Mouse (Mus musculus) forebrain, embryonic 10.5 days (tissue): ENCODE measurements at regions not wholly inside any gene's neighbourhood (a gene's known extent, or its start where the extent isn't known, plus 50 kb on each side); places are given as distances from the start of the nearest gene placed in this dataset.

Experiments
- DNase-seq: peaks from one replicate; pipeline ENCODE4 v3.0.0-alpha.2; 2017; ENCODE audit warnings: low spot score; ENCODE audit errors: extremely low spot score
- H3K27ac ChIP-seq: fragments of 300-500 bp; sonication (generic); 2 replicates; pipeline ENCODE4 v1.5.1; 2016; ENCODE audit warnings: mild to moderate bottlenecking
- H3K27me3 ChIP-seq: fragments of 300-500 bp; sonication (generic); 2 replicates; pipeline ENCODE4 v1.6.1; 2016; ENCODE audit warnings: mild to moderate bottlenecking; ENCODE audit not compliant: poor library complexity, severe bottlenecking
- H3K36me3 ChIP-seq: fragments of 300-500 bp; sonication (generic); replicated peaks from 2 replicates; pipeline ENCODE4 v1.6.1; 2016; ENCODE audit warnings: mild to moderate bottlenecking, moderate library complexity
- H3K4me1 ChIP-seq: fragments of 300-500 bp; sonication (generic); 2 replicates; pipeline ENCODE4 v1.6.1; 2016
- H3K4me3 ChIP-seq: fragments of 300-500 bp; sonication (generic); 2 replicates; pipeline ENCODE4 v1.5.1; 2016; ENCODE audit warnings: mild to moderate bottlenecking, moderate library complexity
- H3K9me3 ChIP-seq: fragments of 300-500 bp; sonication (generic); 2 replicates; pipeline ENCODE4 v1.6.1; 2016; ENCODE audit warnings: mild to moderate bottlenecking, moderate library complexity
- WGBS: fragments of 180-500 bp; shearing (Covaris S2); methylation state at CpG from one replicate; pipeline ENCODE4 v1.1.7; 2016; 5-methylcytosine and 5-hydroxymethylcytosine counted together

- no peak overlapping the region for H3K27ac ChIP-seq
- no peak for DNase-seq
- H3K36me3 ChIP-seq, result 0 out of 2 replicates have a peak, but pooled peaks cover 2% of the 10 kb centered on the region
- no peaks in the 10 kb centered on the region for H3K27me3 ChIP-seq
- WGBS, result 74% methylated on average over 3 of the region's 3 CpGs
- no peaks in the 10 kb centered on the region for H3K9me3 ChIP-seq
- no peaks in the 10 kb centered on the region; the same call in 1 of the 2 replicates for H3K4me1 ChIP-seq
- no peak overlapping the region for H3K4me3 ChIP-seq
Observed at GRCm38 (mm10) chrX:19235449-19235848, 245.7 kb downstream of the Tex13c3 start.

DNA sequence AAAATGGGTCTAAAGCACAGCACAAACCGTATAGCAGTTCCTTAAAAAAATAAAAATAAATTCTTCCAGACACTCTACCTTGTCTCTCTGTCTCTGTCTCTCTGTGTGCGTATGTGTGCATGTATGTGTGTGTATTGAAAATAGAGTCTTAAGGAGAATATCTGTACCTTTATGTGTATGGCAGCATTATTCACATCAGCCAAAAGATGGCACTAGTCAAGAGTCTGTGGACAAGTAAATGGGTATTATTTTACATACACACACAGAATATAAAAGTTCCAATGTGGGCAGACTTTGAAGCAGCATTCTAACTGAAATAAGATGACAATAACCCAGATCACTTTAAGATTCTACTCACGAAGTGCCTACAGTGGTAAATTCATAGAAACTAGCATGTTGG, 249.3 kb downstream of the Tex13c3 start:
- no peak overlapping the region for H3K27ac ChIP-seq
- no peaks in the 10 kb centered on the region for H3K4me1 ChIP-seq
- H3K4me3 ChIP-seq, result no peak overlapping the region
- 0 out of 2 replicates have a peak, but pooled peaks cover 2% of the 10 kb centered on the region for H3K36me3 ChIP-seq
- no peaks in the 10 kb centered on the region for H3K27me3 ChIP-seq
- no peaks in the 10 kb centered on the region for H3K9me3 ChIP-seq
- DNase-seq, result no peak
- WGBS, result 85% methylated on average over 3 of the region's 3 CpGs

- Histone ChIP-seq H3K36me3 (no peaks in the 10 kb centered on the region), H3K27ac (no peak overlapping the region), H3K4me1 (no peaks in the 10 kb centered on the region), H3K9me3 (no peaks in the 10 kb centered on the region), H3K27me3 (no peaks in the 10 kb centered on the region), H3K4me3 (no peak overlapping the region)
- DNase-seq, result no peak
Observed at GRCm38 (mm10) chrX:19223336-19223735, 257.8 kb downstream of the Tex13c3 start.

- Histone ChIP-seq H3K27me3 (no peaks in the 10 kb centered on the region), H3K9me3 (no peaks in the 10 kb centered on the region), H3K27ac (no peak overlapping the region), H3K4me3 (no peak overlapping the region), H3K36me3 (no peaks in the 10 kb centered on the region), H3K4me1 (no peaks in the 10 kb centered on the region)
- WGBS, result 88% methylated on average over 1 of the region's 1 CpGs
- DNase-seq, result no peak
Observed at GRCm38 (mm10) chrX:19220785-19221496, 260.2 kb downstream of the Tex13c3 start.

- WGBS, result 82% methylated on average over 2 of the region's 2 CpGs
- Histone ChIP-seq H3K27me3 (no peaks in the 10 kb centered on the region), H3K36me3 (no peaks in the 10 kb centered on the region), H3K4me3 (no peak overlapping the region), H3K4me1 (no peaks in the 10 kb centered on the region), H3K27ac (no peak overlapping the region), H3K9me3 (no peaks in the 10 kb centered on the region)
- no peak for DNase-seq
Observed at GRCm38 (mm10) chrX:19219727-19220126, 261.4 kb downstream of the Tex13c3 start.

DNA sequence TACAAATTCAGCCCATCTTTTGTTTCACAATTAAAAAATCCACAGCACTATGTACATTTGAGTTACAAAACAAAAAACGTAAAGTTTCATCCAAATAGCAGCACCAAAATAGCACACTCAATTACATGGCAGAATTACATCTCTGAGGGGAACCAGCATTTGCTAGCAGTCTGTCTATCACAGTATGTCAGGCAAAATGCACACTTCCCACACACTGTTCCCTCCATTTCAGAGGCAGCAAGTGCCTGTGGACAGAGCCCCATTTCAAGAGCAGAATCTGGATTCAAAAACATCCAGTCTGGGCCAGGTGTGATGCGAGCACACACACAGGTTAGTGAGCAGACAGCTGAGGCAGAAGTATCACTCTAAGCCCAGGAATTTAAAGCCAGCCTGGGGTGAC, 261.8 kb downstream of the Tex13c3 start:
- no peaks in the 10 kb centered on the region for H3K27me3 ChIP-seq
- no peaks in the 10 kb centered on the region for H3K9me3 ChIP-seq
- WGBS, result 93% methylated on average over 2 of the region's 2 CpGs
- H3K27ac ChIP-seq, result no peak overlapping the region
- no peak for DNase-seq
- no peaks in the 10 kb centered on the region for H3K4me1 ChIP-seq
- no peak overlapping the region for H3K4me3 ChIP-seq
- no peaks in the 10 kb centered on the region for H3K36me3 ChIP-seq

GRCm38 (mm10) chrX:19206420-19206819, 274.7 kb downstream of the Tex13c3 start:
- H3K4me1 ChIP-seq, result no peaks in the 10 kb centered on the region
- no peaks in the 10 kb centered on the region for H3K9me3 ChIP-seq
- H3K36me3 ChIP-seq, result no peaks in the 10 kb centered on the region
- no peak overlapping the region for H3K27ac ChIP-seq
- 91% methylated on average over 1 of the region's 1 CpGs for WGBS
- no peaks in the 10 kb centered on the region for H3K27me3 ChIP-seq
- DNase-seq, result no peak
- H3K4me3 ChIP-seq, result no peak overlapping the region

- H3K4me3 ChIP-seq, result no peak overlapping the region
- no peaks in the 10 kb centered on the region for H3K27me3 ChIP-seq
- DNase-seq, result no peak
- no peaks in the 10 kb centered on the region for H3K4me1 ChIP-seq
- no peaks in the 10 kb centered on the region for H3K36me3 ChIP-seq
- H3K9me3 ChIP-seq, result no peaks in the 10 kb centered on the region
- WGBS, result 81% methylated on average over 1 of the region's 1 CpGs
- H3K27ac ChIP-seq, result no peak overlapping the region
Observed at GRCm38 (mm10) chrX:19202542-19202941, 278.6 kb downstream of the Tex13c3 start.

DNA sequence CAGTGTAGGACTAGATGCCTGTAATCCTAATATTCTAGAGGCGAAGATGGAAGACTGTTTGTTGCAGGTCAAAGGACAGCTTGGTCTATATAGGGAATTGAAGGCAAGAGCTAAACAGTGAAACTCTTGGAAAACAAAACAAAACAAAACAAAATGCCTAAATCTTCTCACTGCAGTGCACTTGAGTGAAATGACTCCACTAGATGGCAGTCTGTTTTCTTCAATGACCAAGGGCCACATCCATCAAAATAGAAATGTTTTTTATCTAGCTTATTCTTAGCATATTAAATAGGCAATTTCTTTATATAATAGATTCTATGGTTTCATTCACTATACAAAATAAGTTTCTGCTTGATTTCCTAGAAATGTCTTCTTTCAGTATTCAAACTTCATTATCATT, 279.7 kb downstream of the Tex13c3 start:
- H3K36me3 ChIP-seq, result no peaks in the 10 kb centered on the region
- 78% methylated on average over 1 of the region's 1 CpGs for WGBS
- no peaks in the 10 kb centered on the region for H3K27me3 ChIP-seq
- H3K27ac ChIP-seq, result no peak overlapping the region
- no peak for DNase-seq
- no peaks in the 10 kb centered on the region for H3K4me1 ChIP-seq
- no peak overlapping the region for H3K4me3 ChIP-seq
- no peaks in the 10 kb centered on the region for H3K9me3 ChIP-seq

DNA sequence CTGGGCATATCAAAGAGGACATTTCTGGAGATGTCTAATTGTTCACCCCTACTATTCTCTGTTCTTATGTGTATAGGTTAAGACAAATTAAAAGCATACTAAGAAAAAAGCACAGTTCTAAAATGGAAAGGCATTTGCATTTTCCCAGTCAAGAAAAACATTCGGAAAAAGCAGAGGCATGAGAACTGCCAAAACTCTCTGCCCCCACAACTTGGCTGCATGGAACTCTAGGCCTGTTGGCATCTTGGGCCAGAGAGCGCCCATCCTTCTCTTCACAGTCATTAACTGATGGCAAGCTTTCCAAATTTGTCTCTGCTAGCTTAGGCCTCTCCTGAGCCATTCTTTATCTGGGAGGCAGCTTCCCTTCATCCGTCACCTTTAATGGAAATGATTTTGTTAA, 281.6 kb downstream of the Tex13c3 start:
- Histone ChIP-seq H3K9me3 (no peaks in the 10 kb centered on the region), H3K36me3 (no peaks in the 10 kb centered on the region), H3K4me1 (no peaks in the 10 kb centered on the region), H3K27ac (no peak overlapping the region), H3K27me3 (no peaks in the 10 kb centered on the region), H3K4me3 (no peak overlapping the region)
- no peak for DNase-seq
- WGBS, result 94% methylated on average over 3 of the region's 3 CpGs

DNA sequence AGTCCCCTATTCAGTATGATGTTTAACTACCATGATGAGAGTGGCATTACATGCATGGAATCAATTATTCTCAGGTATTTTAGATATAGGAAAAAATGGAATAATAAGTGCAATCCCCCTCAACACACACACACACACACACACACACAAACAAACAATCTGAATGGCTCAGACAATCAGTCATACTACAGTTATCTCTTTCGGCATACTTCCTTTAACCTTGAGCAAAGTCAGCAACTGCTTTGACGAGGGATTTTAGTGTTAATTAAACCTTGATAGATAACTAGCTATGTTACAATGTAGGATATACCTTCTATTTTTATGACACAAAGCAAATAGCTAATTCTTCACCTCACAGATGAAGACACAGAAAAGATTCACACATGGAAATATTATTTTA, 312.1 kb downstream of the Tex13c3 start:
- DNase-seq, result no peak
- 85% methylated on average over 2 of the region's 2 CpGs for WGBS
- Histone ChIP-seq H3K4me1 (0 out of 2 replicates have a peak, but pooled peaks cover 7% of the 10 kb centered on the region), H3K36me3 (no peaks in the 10 kb centered on the region), H3K27me3 (no peaks in the 10 kb centered on the region), H3K4me3 (no peak overlapping the region), H3K9me3 (no peaks in the 10 kb centered on the region), H3K27ac (no peak overlapping the region)

- Histone ChIP-seq H3K36me3 (no peaks in the 10 kb centered on the region), H3K9me3 (no peaks in the 10 kb centered on the region), H3K27me3 (no peaks in the 10 kb centered on the region), H3K27ac (no peak overlapping the region), H3K4me1 (0 out of 2 replicates have a peak, but pooled peaks cover 7% of the 10 kb centered on the region), H3K4me3 (no peak overlapping the region)
- DNase-seq, result no peak
- WGBS, result 81% methylated on average over 5 of the region's 5 CpGs
Observed at GRCm38 (mm10) chrX:19168546-19168945, 312.6 kb downstream of the Tex13c3 start.

- WGBS, result 100% methylated on average over 1 of the region's 1 CpGs
- no peaks in the 10 kb centered on the region for H3K36me3 ChIP-seq
- H3K4me1 ChIP-seq, result 0 out of 2 replicates have a peak, but pooled peaks cover 7% of the 10 kb centered on the region
- no peak for DNase-seq
- H3K27me3 ChIP-seq, result no peaks in the 10 kb centered on the region
- H3K27ac ChIP-seq, result no peak overlapping the region
- no peaks in the 10 kb centered on the region for H3K9me3 ChIP-seq
- H3K4me3 ChIP-seq, result no peak overlapping the region
Observed at GRCm38 (mm10) chrX:19168111-19168510, 313.0 kb downstream of the Tex13c3 start.
